Mouse (Mus musculus): ENCODE results near the gene Chchd1. TPM values are rescaled to one million over a fixed set of nuclear protein-coding genes. Genes with fewer than 3 reads are reported as not detected.

Chchd1 gene
- total and polyA plus RNA-seq, 3 experiments: 66.8 to 126 (median 98.8) TPM

GRCm38 (mm10) chr14:20691772-20692171 is 11.0 kb upstream of the Chchd1 start:
- peaks cover 4% of the 10 kb centered on the region for H3K36me3 ChIP-seq (ENCODE audit: control insufficient read depth, insufficient read depth, low read length)
- H3K4me3 ChIP-seq: no peak overlapping the region
- no peak overlapping the region for H3K27ac ChIP-seq
- 87% methylated on average over 6 of the region's 6 CpGs for WGBS
- H3K27me3 ChIP-seq (ENCODE audit: control insufficient read depth, insufficient read depth, low read length): no peaks in the 10 kb centered on the region
- TF ChIP-seq POLR2A (IDR thresholded peaks at IDR 0.05; ENCODE audit: insufficient read depth, low read depth, low read length): no peak
- TF ChIP-seq EP300 (IDR thresholded peaks at IDR 0.05; ENCODE audit: insufficient read depth, low read depth, low read length): no peak
- no peak for TF ChIP-seq CTCF (IDR thresholded peaks at IDR 0.05)
- H3K79me2 ChIP-seq (replicated peaks; ENCODE audit: control insufficient read depth, insufficient read depth, low read length): no peaks in the 10 kb centered on the region
- intact Hi-C loops (cut with DNase I): no loop called here
- H3K9ac ChIP-seq (ENCODE audit: low read depth, low read length): no peak overlapping the region
- DNase-seq: no peak
- H3K4me1 ChIP-seq (ENCODE audit: control insufficient read depth, insufficient read depth, low read length): peaks cover 8% of the 10 kb centered on the region

- Histone ChIP-seq H3K27me3 (ENCODE audit: control insufficient read depth, insufficient read depth, low read length) (no peaks in the 10 kb centered on the region), H3K4me3 (no peak overlapping the region), H3K4me1 (ENCODE audit: control insufficient read depth, insufficient read depth, low read length) (peaks cover 17% of the 10 kb centered on the region), H3K9ac (ENCODE audit: low read depth, low read length) (no peak overlapping the region), H3K27ac (no peak overlapping the region), H3K36me3 (ENCODE audit: control insufficient read depth, insufficient read depth, low read length) (peaks cover 13% of the 10 kb centered on the region), H3K79me2 (replicated peaks; ENCODE audit: control insufficient read depth, insufficient read depth, low read length) (no peaks in the 10 kb centered on the region)
- TF ChIP-seq POLR2A (IDR thresholded peaks at IDR 0.05; ENCODE audit: insufficient read depth, low read depth, low read length) (no peak), CTCF (IDR thresholded peaks at IDR 0.05) (no peak), EP300 (IDR thresholded peaks at IDR 0.05; ENCODE audit: insufficient read depth, low read depth, low read length) (no peak)
- no peak for DNase-seq
- intact Hi-C loops (cut with DNase I): loop anchor here (2.0 kb wide), 1 partner anchor 19 kb away; the partner anchor contains the start of gene Sec24c
- WGBS: 69% methylated on average over 10 of the region's 10 CpGs
Observed at GRCm38 (mm10) chr14:20693589-20694101, 9.2 kb upstream of the Chchd1 start.

GRCm38 (mm10) chr14:20694185-20694883 is 8.5 kb upstream of the Chchd1 start:
- intact Hi-C loops (cut with DNase I): loop anchor here (2.0 kb wide), 1 partner anchor 20 kb away; the partner anchor contains the start of gene Sec24c
- Histone ChIP-seq H3K27ac (peak overlapping the region; percentile 96), H3K27me3 (ENCODE audit: control insufficient read depth, insufficient read depth, low read length) (no peaks in the 10 kb centered on the region), H3K9ac (ENCODE audit: low read depth, low read length) (no peak overlapping the region; the same call in 1 of the 2 replicates), H3K36me3 (ENCODE audit: control insufficient read depth, insufficient read depth, low read length) (peaks cover 12% of the 10 kb centered on the region), H3K4me1 (ENCODE audit: control insufficient read depth, insufficient read depth, low read length) (peaks cover 18% of the 10 kb centered on the region), H3K4me3 (peak overlapping the region; percentile 91), H3K79me2 (replicated peaks; ENCODE audit: control insufficient read depth, insufficient read depth, low read length) (no peaks in the 10 kb centered on the region)
- TF ChIP-seq CTCF (IDR thresholded peaks at IDR 0.05) (no peak), POLR2A (IDR thresholded peaks at IDR 0.05; ENCODE audit: insufficient read depth, low read depth, low read length) (no peak), EP300 (IDR thresholded peaks at IDR 0.05; ENCODE audit: insufficient read depth, low read depth, low read length) (no peak)
- 39% methylated on average over 13 of the region's 13 CpGs for WGBS
- no peak for DNase-seq

GRCm38 (mm10) chr14:20694884-20695760 is 7.7 kb upstream of the Chchd1 start, which contains the start of gene Fut11:
Gene Fut11, plus strand, starts transcription at chr14:20694968.
- intact Hi-C loops (cut with DNase I): loop anchor here (2.0 kb wide), 1 partner anchor 20 kb away; the partner anchor contains the start of gene Sec24c
- peak within 1 kb of the TSS; percentile 91 for H3K4me3 ChIP-seq

GRCm38 (mm10) chr14:20695761-20696520 is 6.9 kb upstream of the Chchd1 start:
- H3K27ac ChIP-seq: peak overlapping the region; percentile 96
- 0 out of 2 replicates have a peak, but pooled peaks cover 1% of the 10 kb centered on the region for H3K79me2 ChIP-seq (replicated peaks; ENCODE audit: control insufficient read depth, insufficient read depth, low read length)
- H3K36me3 ChIP-seq (ENCODE audit: control insufficient read depth, insufficient read depth, low read length): peaks cover 22% of the 10 kb centered on the region
- 9% methylated on average over 27 of the region's 27 CpGs for WGBS
- TF ChIP-seq CTCF (IDR thresholded peaks at IDR 0.05) (no peak), EP300 (IDR thresholded peaks at IDR 0.05; ENCODE audit: insufficient read depth, low read depth, low read length) (no peak)
- peak overlapping the region; percentile 91 for H3K4me3 ChIP-seq
- no peaks in the 10 kb centered on the region for H3K27me3 ChIP-seq (ENCODE audit: control insufficient read depth, insufficient read depth, low read length)
- intact Hi-C loops (cut with DNase I): loop anchor here (2.0 kb wide), 1 partner anchor 21 kb away; the partner anchor contains the start of gene Sec24c
- peak overlapping the region; percentile 79 for H3K9ac ChIP-seq (ENCODE audit: low read depth, low read length)
- DNase-seq: no peak
- peaks cover 20% of the 10 kb centered on the region for H3K4me1 ChIP-seq (ENCODE audit: control insufficient read depth, insufficient read depth, low read length)

More at GRCm38 (mm10) chr14:20694884-20695760, 7.7 kb upstream of the Chchd1 start, which contains the start of gene Fut11:
- Histone ChIP-seq H3K27ac (peak within 1 kb of the TSS; percentile 96), H3K4me1 (ENCODE audit: control insufficient read depth, insufficient read depth, low read length) (peaks cover 18% of the 10 kb centered on the region), H3K27me3 (ENCODE audit: control insufficient read depth, insufficient read depth, low read length) (no peaks in the 10 kb centered on the region), H3K9ac (ENCODE audit: low read depth, low read length) (peak within 1 kb of the TSS; percentile 79), H3K79me2 (replicated peaks; ENCODE audit: control insufficient read depth, insufficient read depth, low read length) (no peaks in the 10 kb centered on the region), H3K36me3 (ENCODE audit: control insufficient read depth, insufficient read depth, low read length) (peaks cover 16% of the 10 kb centered on the region)
- TF ChIP-seq CTCF (IDR thresholded peaks at IDR 0.05) (no peak), EP300 (IDR thresholded peaks at IDR 0.05; ENCODE audit: insufficient read depth, low read depth, low read length) (0 out of 2 replicates have a peak, but pooled peaks have one; percentile 33), POLR2A (IDR thresholded peaks at IDR 0.05; ENCODE audit: insufficient read depth, low read depth, low read length) (peak; percentile 77; the same call in 1 of the 2 replicates)
- DNase-seq: peak; percentile 90 to 91
- under 1% methylated on average over 111 of the region's 111 CpGs for WGBS

Data from heart, adult 2 months (tissue).